Mouse (Mus musculus): ENCODE measurements around the gene Fam83b. TPM values are rescaled to one million over a fixed set of nuclear protein-coding genes. Genes with fewer than 3 reads are reported as not detected.

The Fam83b gene
- 8.9 and 9.4 TPM in 2 replicates for polyA plus RNA-seq (2015; fragmentation: Nextera tagmentation; extraction: Ambion mirVana)

DNA sequence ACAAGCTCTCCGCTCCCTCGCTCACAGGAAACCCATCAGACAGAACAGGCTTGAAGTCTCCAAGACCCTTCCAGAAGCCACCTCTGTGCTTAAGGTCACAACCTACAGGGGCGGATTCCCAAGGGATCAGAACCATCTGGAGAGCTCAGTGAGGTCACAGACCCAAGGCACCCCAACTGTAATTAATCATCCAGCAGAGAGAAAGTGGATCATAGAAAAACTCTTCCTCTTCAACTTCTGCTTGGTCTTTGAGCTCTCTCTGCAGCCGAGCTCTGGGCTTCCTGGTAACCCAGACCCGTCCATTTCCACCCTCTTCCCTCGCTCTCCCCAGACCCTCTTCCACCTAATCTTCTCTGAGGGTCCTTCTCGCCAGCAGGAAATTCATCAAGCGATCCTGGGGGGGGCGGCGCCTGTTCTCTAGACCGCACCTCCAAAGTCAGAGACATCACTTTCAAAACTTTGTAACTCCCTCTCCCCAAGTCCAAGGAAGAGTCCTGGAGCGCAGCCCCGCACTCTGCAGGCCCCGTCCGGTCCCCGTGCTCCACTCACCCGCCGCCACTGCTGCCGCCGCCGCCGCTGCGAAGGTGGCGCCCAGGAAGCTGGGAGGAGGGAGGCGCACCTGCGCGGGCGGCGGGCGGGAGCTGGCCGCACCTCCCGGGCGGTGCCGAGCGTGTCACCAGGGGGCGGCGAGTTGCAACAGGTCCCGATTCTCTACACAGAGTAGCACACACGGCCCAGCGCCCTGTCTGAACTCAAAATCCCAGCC, at the start of gene Fam83b:
Gene Fam83b, minus strand, starts transcription at position 602 of the 766 bp plus-strand sequence.
- Histone ChIP-seq H3K9ac (peak within 1 kb of the TSS; percentile 37; the same call in 1 of the 2 replicates), H3K27ac (peak within 1 kb of the TSS; percentile 91), H3K4me3 (replicated peaks) (peak within 1 kb of the TSS; percentile 47), H3K4me1 (peaks cover 2% of the 10 kb centered on the region; the same call in 1 of the 2 replicates), H3K27me3 (replicated peaks) (no peaks in the 10 kb centered on the region), H3K9me3 (no peaks in the 10 kb centered on the region), H3K4me2 (peak within 1 kb of the TSS; percentile 90), H3K36me3 (no peaks in the 10 kb centered on the region)
- ATAC-seq (ENCODE audit: insufficient read depth, low FRiP score, low read depth), result peak; percentile 93
- WGBS, result 1% methylated on average over 36 of the region's 40 CpGs

DNA sequence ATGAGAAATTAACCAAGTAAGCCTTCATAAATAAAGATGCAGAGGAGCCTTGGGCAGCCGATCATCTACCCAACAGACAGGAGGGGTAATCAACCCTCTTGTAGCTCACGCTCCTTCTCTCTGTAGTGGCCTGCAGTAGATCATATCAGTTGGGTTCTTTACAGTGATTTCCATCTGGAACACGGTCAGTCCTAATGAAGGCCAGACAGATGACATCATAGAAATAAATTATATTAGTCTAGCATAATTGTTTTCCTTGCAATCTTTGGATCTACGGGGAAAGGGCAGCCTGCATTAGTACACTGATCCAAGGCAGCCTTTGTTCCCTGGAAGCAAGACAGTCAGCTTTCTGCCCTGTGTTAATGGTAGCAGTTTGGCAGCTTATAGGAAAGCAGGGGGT, 47.2 kb upstream of the Fam83b start:
- Histone ChIP-seq H3K9me3 (no peaks in the 10 kb centered on the region), H3K4me3 (replicated peaks) (no peak overlapping the region), H3K36me3 (no peaks in the 10 kb centered on the region), H3K4me1 (no peaks in the 10 kb centered on the region), H3K27me3 (replicated peaks) (no peaks in the 10 kb centered on the region), H3K27ac (no peak overlapping the region), H3K4me2 (no peak overlapping the region), H3K9ac (no peak overlapping the region)
- ATAC-seq (ENCODE audit: insufficient read depth, low FRiP score, low read depth), result no peak
- WGBS, result 50% methylated on average over 4 of the region's 4 CpGs

DNA sequence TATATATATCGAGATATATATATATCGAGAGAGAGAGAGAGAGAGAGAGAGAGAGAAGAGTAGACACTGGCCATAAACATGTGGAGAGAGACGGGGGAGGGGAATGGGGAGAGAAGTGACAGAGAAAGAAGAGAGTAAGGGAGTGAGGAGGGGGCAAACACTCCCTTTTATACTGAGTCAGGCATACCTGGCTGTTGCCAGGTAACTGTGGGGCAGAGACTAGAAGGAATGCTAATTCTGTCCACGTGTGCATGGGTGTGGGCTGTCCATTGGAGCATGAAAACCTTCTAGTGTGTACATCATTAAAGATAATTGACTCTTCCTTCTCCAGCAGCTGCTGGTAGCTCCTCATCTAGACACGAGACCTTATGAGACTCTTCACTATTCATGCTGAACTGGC, 36.8 kb upstream of the Fam83b start:
- H3K9me3 ChIP-seq, result no peaks in the 10 kb centered on the region
- no peak overlapping the region for H3K4me2 ChIP-seq
- no peaks in the 10 kb centered on the region for H3K36me3 ChIP-seq
- H3K4me3 ChIP-seq (replicated peaks), result no peak overlapping the region
- no peak overlapping the region for H3K9ac ChIP-seq
- no peak for ATAC-seq (ENCODE audit: insufficient read depth, low FRiP score, low read depth)
- WGBS, result 73% methylated on average over 5 of the region's 5 CpGs
- no peak overlapping the region for H3K27ac ChIP-seq
- H3K27me3 ChIP-seq (replicated peaks), result no peaks in the 10 kb centered on the region
- H3K4me1 ChIP-seq, result no peaks in the 10 kb centered on the region

GRCm38 (mm10) chr9:76602874-76603273, 36.0 kb upstream of the Fam83b start:
- no peak overlapping the region for H3K4me2 ChIP-seq
- H3K27ac ChIP-seq, result no peak overlapping the region
- H3K9ac ChIP-seq, result no peak overlapping the region
- H3K36me3 ChIP-seq, result no peaks in the 10 kb centered on the region
- H3K4me3 ChIP-seq (replicated peaks), result no peak overlapping the region
- H3K4me1 ChIP-seq, result no peaks in the 10 kb centered on the region
- 66% methylated on average over 2 of the region's 2 CpGs for WGBS
- no peaks in the 10 kb centered on the region for H3K27me3 ChIP-seq (replicated peaks)
- peak; percentile 66 for ATAC-seq (ENCODE audit: insufficient read depth, low FRiP score, low read depth)
- no peaks in the 10 kb centered on the region for H3K9me3 ChIP-seq

DNA sequence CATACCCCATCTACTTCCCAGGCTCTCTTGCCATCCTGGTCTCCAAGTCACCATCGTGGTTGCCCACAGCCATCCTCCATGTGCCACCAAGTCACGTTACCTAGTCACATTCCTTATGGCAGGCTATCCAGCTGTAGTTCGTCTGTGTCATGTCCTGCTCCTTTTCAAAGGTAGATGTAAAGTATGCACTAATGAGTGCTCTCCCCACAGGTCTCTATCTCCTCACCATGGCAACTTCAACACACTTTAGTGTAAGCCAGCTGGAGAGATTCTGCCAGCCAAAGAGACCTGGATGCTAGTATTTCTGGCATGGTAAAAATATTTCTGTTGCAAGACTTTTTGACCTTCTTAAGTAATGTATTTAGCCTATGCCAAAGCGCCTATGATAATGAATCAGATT, 30.5 kb upstream of the Fam83b start:
- 57% methylated on average over 4 of the region's 4 CpGs for WGBS
- H3K4me1 ChIP-seq, result no peaks in the 10 kb centered on the region
- no peaks in the 10 kb centered on the region for H3K27me3 ChIP-seq (replicated peaks)
- H3K9me3 ChIP-seq, result no peaks in the 10 kb centered on the region
- no peak overlapping the region for H3K27ac ChIP-seq
- H3K36me3 ChIP-seq, result no peaks in the 10 kb centered on the region
- H3K4me2 ChIP-seq, result no peak overlapping the region
- H3K4me3 ChIP-seq (replicated peaks), result no peak overlapping the region
- no peak for ATAC-seq (ENCODE audit: insufficient read depth, low FRiP score, low read depth)
- no peak overlapping the region for H3K9ac ChIP-seq

GRCm38 (mm10) chr9:76593841-76594240, 26.9 kb upstream of the Fam83b start:
- 18% methylated on average over 2 of the region's 2 CpGs for WGBS
- Histone ChIP-seq H3K36me3 (no peaks in the 10 kb centered on the region), H3K4me3 (replicated peaks) (no peak overlapping the region), H3K27me3 (replicated peaks) (no peaks in the 10 kb centered on the region), H3K4me1 (no peaks in the 10 kb centered on the region), H3K4me2 (no peak overlapping the region), H3K9me3 (no peaks in the 10 kb centered on the region), H3K27ac (no peak overlapping the region), H3K9ac (no peak overlapping the region)
- ATAC-seq (ENCODE audit: insufficient read depth, low FRiP score, low read depth), result no peak

DNA sequence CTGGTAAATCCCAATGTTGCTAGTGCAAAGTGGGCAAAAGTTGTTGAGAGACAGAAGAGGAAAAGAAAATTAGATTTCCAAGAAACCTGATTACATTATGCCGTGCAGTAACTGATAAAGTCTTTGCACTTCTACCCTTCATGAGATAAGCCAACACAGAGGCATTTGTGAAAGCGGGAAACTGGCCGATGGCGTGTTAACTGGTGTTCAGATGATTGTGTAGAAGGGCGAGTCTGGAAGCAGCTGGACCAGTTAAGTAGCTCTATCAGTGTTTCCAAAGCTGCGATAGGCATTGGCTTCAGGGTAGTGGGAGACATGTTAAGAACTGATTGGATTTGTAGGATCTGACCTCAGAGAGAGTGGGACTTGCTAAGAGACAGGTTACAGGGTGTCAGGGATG, 17.0 kb upstream of the Fam83b start:
- H3K9me3 ChIP-seq, result no peaks in the 10 kb centered on the region
- no peaks in the 10 kb centered on the region for H3K36me3 ChIP-seq
- no peak overlapping the region for H3K4me2 ChIP-seq
- no peak overlapping the region for H3K9ac ChIP-seq
- 67% methylated on average over 6 of the region's 6 CpGs for WGBS
- no peak overlapping the region for H3K4me3 ChIP-seq (replicated peaks)
- no peaks in the 10 kb centered on the region for H3K4me1 ChIP-seq
- no peak overlapping the region for H3K27ac ChIP-seq
- H3K27me3 ChIP-seq (replicated peaks), result no peaks in the 10 kb centered on the region
- ATAC-seq (ENCODE audit: insufficient read depth, low FRiP score, low read depth), result no peak

- Histone ChIP-seq H3K27me3 (replicated peaks) (no peaks in the 10 kb centered on the region), H3K27ac (no peak overlapping the region), H3K36me3 (no peaks in the 10 kb centered on the region), H3K4me3 (replicated peaks) (no peak overlapping the region), H3K4me2 (no peak overlapping the region), H3K9ac (no peak overlapping the region), H3K9me3 (no peaks in the 10 kb centered on the region), H3K4me1 (no peaks in the 10 kb centered on the region)
- 75% methylated on average over 5 of the region's 5 CpGs for WGBS
- no peak for ATAC-seq (ENCODE audit: insufficient read depth, low FRiP score, low read depth)
Measured at GRCm38 (mm10) chr9:76581966-76582365, 15.1 kb upstream of the Fam83b start.

GRCm38 (mm10) chr9:76567281-76567655, 352 bp upstream of the Fam83b start:
- Histone ChIP-seq H3K9ac (peak overlapping the region; percentile 37; the same call in 1 of the 2 replicates), H3K4me3 (replicated peaks) (peak overlapping the region; percentile 47), H3K27me3 (replicated peaks) (no peaks in the 10 kb centered on the region), H3K9me3 (no peaks in the 10 kb centered on the region), H3K36me3 (no peaks in the 10 kb centered on the region), H3K4me2 (peak overlapping the region; percentile 90), H3K27ac (peak overlapping the region; percentile 91), H3K4me1 (peaks cover 2% of the 10 kb centered on the region; the same call in 1 of the 2 replicates)
- 3% methylated on average over 13 of the region's 13 CpGs for WGBS
- ATAC-seq (ENCODE audit: insufficient read depth, low FRiP score, low read depth), result no peak

DNA sequence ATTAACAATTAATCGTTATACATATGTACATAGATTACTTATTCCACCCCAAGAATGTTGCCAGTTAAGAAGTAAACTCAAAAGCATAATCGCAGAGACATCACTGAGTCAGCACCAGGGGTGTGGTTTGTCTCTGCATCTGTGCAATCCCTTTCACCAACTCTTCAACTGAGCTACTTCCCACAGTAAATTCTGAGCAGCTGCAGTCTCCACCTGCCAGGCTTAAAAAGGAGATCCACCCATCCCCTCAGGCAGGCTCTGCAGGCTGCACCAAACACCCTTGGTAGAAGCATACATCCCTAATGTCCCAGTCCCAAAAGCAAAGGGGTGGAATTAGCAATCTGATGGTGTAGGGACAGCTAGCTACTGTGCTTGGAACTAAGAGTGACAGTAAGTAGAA, 1.3 kb downstream of the Fam83b start:
- ATAC-seq (ENCODE audit: insufficient read depth, low FRiP score, low read depth), result no peak
- Histone ChIP-seq H3K36me3 (no peaks in the 10 kb centered on the region), H3K9ac (no peak overlapping the region), H3K4me3 (replicated peaks) (peak overlapping the region; percentile 47), H3K27ac (peak overlapping the region; percentile 91; the same call in 1 of the 2 replicates), H3K27me3 (replicated peaks) (no peaks in the 10 kb centered on the region), H3K4me2 (peak overlapping the region; percentile 90), H3K4me1 (peaks cover 2% of the 10 kb centered on the region; the same call in 1 of the 2 replicates), H3K9me3 (no peaks in the 10 kb centered on the region)
- WGBS, result 65% methylated on average over 2 of the region's 2 CpGs

GRCm38 (mm10) chr9:76564071-76564470, 2.8 kb downstream of the Fam83b start:
- Histone ChIP-seq H3K36me3 (no peaks in the 10 kb centered on the region), H3K4me3 (replicated peaks) (no peak overlapping the region), H3K4me1 (peaks cover 2% of the 10 kb centered on the region; the same call in 1 of the 2 replicates), H3K27ac (no peak overlapping the region), H3K9ac (no peak overlapping the region), H3K4me2 (no peak overlapping the region), H3K27me3 (replicated peaks) (no peaks in the 10 kb centered on the region), H3K9me3 (no peaks in the 10 kb centered on the region)
- 56% methylated on average over 1 of the region's 1 CpGs for WGBS
- ATAC-seq (ENCODE audit: insufficient read depth, low FRiP score, low read depth), result no peak

DNA sequence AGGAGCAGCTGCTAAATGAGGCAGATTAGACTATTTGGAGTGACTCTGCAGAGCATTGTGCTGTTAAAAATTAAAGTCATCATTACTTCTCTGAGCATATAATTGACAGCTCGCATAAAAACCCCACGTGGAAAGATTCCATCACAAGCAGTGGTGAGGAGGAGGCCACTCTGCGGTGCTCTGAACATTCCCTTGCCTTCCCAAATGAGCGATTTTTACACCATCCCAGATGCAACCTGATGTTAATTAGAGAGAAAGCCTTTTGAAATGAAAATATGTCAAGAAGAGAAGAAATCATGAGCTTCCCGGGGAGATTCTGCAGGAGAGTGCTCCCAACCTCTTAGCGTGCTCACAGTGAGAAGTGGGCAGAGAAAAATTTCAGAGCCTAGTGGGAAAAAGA, 4.1 kb downstream of the Fam83b start:
- Histone ChIP-seq H3K36me3 (no peaks in the 10 kb centered on the region), H3K4me2 (peak overlapping the region; percentile 25), H3K27ac (0 out of 2 replicates have a peak overlapping the region, but pooled peaks have one; percentile 28), H3K9ac (no peak overlapping the region), H3K4me1 (peaks cover 2% of the 10 kb centered on the region; the same call in 1 of the 2 replicates), H3K27me3 (replicated peaks) (no peaks in the 10 kb centered on the region), H3K9me3 (no peaks in the 10 kb centered on the region), H3K4me3 (replicated peaks) (no peak overlapping the region)
- no peak for ATAC-seq (ENCODE audit: insufficient read depth, low FRiP score, low read depth)
- 36% methylated on average over 6 of the region's 6 CpGs for WGBS

All from stomach, embryonic 15.5 days (tissue).